Mouse (Mus musculus): ENCODE data around the gene Trim39. TPM values are rescaled to one million over a fixed set of nuclear protein-coding genes. Genes with fewer than 3 reads are reported as not detected.
A peak's percentile ranks its signal among the peaks of the same experiment; 100 is the strongest.

Gene Trim39
- total RNA-seq, 2 experiments from 2014 or later, result 23.6 to 25.3 TPM

DNA sequence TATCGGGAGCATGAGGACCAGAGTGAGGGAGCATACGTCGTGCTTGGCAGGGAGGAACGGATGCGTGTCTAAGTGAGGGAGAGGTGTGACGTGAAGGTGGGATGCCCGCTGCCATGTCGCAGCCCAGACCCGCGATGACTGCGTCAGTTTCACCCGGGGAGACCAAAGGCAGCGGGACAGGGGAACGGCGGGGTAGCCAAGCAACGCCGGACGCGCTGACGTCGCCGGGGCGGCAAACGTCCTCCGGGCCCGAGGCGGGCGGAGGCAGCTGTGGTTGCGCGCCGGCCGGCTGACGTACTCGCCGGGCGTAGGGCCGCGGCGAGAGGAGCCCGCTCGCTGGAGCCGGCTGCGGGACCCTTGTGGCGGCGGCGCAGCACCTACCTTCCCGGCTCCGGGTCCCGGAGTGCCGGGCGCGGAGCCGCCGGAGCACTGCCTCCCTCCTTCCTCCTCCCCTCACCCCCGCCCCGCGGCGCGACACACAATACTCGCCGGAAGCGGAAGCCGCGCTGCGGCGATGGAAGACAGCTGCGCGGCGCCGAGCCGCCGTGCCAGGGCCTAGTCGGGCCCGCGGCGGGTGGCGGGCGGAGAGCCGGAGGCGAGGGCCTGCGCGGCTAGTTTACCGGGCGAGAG is 976 bp downstream of the Trim39 start:
- DNase-seq (ENCODE audit: low spot score in 2 of 2), result peak; percentile 86 to 91
- 0 out of 2 replicates have a peak, but pooled peaks have one; percentile 19 for TF ChIP-seq CTCF (conservative IDR thresholded peaks at IDR 0.05)
- Histone ChIP-seq H3K27ac (peak overlapping the region; percentile 99), H3K4me3 (peak overlapping the region; percentile 100)

DNA sequence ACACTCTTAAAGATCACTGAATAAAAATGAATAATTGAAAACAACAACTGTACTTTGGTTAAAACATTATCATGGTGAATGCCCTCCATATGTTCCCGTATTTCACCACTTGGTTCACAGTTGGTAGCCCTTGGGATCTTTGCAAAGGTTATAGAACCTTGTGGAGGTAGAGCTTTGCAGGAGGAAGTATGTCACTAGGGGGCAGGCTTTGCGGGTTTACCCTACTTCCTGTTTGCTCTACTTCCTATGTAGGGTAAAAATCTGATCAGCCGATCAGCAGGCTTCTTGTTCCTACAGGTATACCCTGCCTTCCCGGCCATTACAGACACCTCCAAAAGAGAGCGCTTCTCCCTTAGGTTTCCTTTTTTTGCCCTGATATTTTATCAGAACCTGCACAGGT is 6.2 kb downstream of the Trim39 start:
- DNase-seq (ENCODE audit: low spot score in 2 of 2), result no peak
- Histone ChIP-seq H3K27ac (no peak overlapping the region), H3K4me3 (no peak overlapping the region)
- peak; percentile 63 for TF ChIP-seq CTCF (conservative IDR thresholded peaks at IDR 0.05)

GRCm38 (mm10) chr17:36264273-36264925 is 7.6 kb downstream of the Trim39 start:
- no peak for DNase-seq (ENCODE audit: low spot score in 2 of 2)
- no peak for TF ChIP-seq CTCF (conservative IDR thresholded peaks at IDR 0.05)
- Histone ChIP-seq H3K27ac (no peak overlapping the region), H3K4me3 (no peak overlapping the region)

GRCm38 (mm10) chr17:36261511-36262166 is 10.4 kb downstream of the Trim39 start:
- no peak for TF ChIP-seq CTCF (conservative IDR thresholded peaks at IDR 0.05)
- H3K4me3 ChIP-seq, result no peak overlapping the region
- DNase-seq (ENCODE audit: low spot score in 2 of 2), result no peak
- no peak overlapping the region for H3K27ac ChIP-seq

DNA sequence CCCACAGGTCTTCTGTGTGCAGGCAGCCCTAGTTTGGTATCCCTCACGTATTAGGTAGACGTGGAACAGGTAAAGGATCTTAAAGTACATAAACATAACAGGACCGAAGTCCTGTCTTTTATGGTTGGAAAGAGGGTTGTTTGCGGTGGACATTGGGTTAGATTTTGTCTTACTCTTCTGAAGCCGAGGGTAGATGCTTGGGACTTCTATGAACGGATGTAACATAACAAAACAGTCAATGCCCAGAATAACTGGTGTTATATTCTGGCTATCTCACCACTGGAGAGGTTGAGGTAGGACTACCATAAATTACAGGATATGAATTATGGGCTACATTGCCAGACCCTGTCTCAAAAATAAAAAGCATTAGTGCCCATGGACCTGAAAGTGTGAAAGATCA is 14.1 kb downstream of the Trim39 start, which contains the start of gene Rpp21:
Rpp21 (minus strand) TSS at position 101 of the 400 bp plus-strand sequence.
- TF ChIP-seq CTCF (conservative IDR thresholded peaks at IDR 0.05), result no peak
- H3K4me3 ChIP-seq, result peak within 1 kb of the TSS; percentile 96
- peak within 1 kb of the TSS; percentile 94 for H3K27ac ChIP-seq
- DNase-seq (ENCODE audit: low spot score in 2 of 2), result no peak

- TF ChIP-seq CTCF (conservative IDR thresholded peaks at IDR 0.05), result peak; percentile 81
- Histone ChIP-seq H3K4me3 (peak overlapping the region; percentile 96), H3K27ac (peak overlapping the region; percentile 94)
- peak; percentile 78 to 81 for DNase-seq (ENCODE audit: low spot score in 2 of 2)
Measured at GRCm38 (mm10) chr17:36257241-36257947, 14.7 kb downstream of the Trim39 start.

- DNase-seq (ENCODE audit: low spot score in 2 of 2), result no peak
- H3K27ac ChIP-seq, result no peak overlapping the region
- TF ChIP-seq CTCF (conservative IDR thresholded peaks at IDR 0.05), result no peak
- no peak overlapping the region for H3K4me3 ChIP-seq
Measured at GRCm38 (mm10) chr17:36253087-36253600, 18.9 kb downstream of the Trim39 start.

GRCm38 (mm10) chr17:36252250-36252876 is 19.7 kb downstream of the Trim39 start:
- no peak overlapping the region for H3K4me3 ChIP-seq
- no peak overlapping the region for H3K27ac ChIP-seq
- TF ChIP-seq CTCF (conservative IDR thresholded peaks at IDR 0.05), result peak; percentile 12; the same call in 1 of the 2 replicates

DNA sequence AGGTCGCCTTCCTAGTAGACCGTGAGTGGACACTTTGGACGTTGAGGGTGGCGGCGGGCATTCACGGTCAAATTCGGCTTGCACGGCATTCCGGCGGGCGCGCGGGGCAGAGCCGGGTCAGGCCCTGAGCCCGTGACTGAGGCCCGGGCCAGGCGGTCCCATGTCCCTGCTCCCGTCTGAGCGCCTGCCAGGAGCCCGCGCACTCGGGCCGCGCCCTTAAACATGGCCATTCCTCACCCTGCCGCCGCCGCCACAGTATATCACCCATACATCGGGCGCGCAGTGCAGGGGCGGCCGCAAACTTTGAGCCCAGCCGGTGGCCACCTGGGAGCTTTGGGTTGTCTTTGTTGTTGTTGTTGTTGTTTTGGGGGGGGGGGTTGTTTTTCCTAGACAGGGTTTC is 23.2 kb downstream of the Trim39 start:
- TF ChIP-seq CTCF (conservative IDR thresholded peaks at IDR 0.05), result no peak
- no peak for DNase-seq (ENCODE audit: low spot score in 2 of 2)
- no peak overlapping the region for H3K4me3 ChIP-seq
- H3K27ac ChIP-seq, result no peak overlapping the region

More at GRCm38 (mm10) chr17:36252250-36252876, 19.7 kb downstream of the Trim39 start:
- DNase-seq (ENCODE audit: low spot score in 2 of 2), result no peak

GRCm38 (mm10) chr17:36245741-36246140 is 26.3 kb downstream of the Trim39 start:
- no peak overlapping the region for H3K4me3 ChIP-seq
- H3K27ac ChIP-seq, result no peak overlapping the region
- TF ChIP-seq CTCF (conservative IDR thresholded peaks at IDR 0.05), result peak; percentile 61
- DNase-seq (ENCODE audit: low spot score in 2 of 2), result no peak

DNA sequence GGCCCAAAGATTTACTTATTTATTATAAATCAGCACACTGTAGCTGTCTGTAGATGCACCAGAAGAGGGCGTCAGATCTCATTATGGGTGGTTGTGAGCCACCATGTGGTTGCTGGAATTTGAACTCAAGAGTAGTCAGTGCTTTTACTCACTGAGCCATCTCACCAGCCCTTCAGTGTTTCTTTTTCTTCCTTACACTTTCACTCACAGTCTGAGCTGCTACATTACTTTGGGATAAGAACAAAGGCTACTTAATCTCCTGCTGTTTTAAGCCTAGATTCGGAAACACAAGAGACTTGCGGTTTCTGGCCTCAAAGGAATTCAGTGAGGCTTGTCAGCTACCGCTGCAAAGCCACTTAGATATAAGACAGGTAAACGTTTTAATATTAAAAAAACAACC is 28.0 kb downstream of the Trim39 start:
- H3K27ac ChIP-seq, result no peak overlapping the region
- DNase-seq (ENCODE audit: low spot score in 2 of 2), result no peak
- H3K4me3 ChIP-seq, result no peak overlapping the region
- peak; percentile 30; the same call in 1 of the 2 replicates for TF ChIP-seq CTCF (conservative IDR thresholded peaks at IDR 0.05)

- no peak for DNase-seq (ENCODE audit: low spot score in 2 of 2)
- Histone ChIP-seq H3K4me3 (no peak overlapping the region), H3K27ac (no peak overlapping the region)
- TF ChIP-seq CTCF (conservative IDR thresholded peaks at IDR 0.05), result no peak
Measured at GRCm38 (mm10) chr17:36240637-36241213, 31.3 kb downstream of the Trim39 start.
